Mouse (Mus musculus): ENCODE measurements around the gene Nmnat2. TPM values are rescaled to one million over a fixed set of nuclear protein-coding genes. Genes with fewer than 3 reads are reported as not detected.

The Nmnat2 gene
- polyA plus RNA-seq, 1 experiment from 2014 or later = 11.7 TPM

DNA sequence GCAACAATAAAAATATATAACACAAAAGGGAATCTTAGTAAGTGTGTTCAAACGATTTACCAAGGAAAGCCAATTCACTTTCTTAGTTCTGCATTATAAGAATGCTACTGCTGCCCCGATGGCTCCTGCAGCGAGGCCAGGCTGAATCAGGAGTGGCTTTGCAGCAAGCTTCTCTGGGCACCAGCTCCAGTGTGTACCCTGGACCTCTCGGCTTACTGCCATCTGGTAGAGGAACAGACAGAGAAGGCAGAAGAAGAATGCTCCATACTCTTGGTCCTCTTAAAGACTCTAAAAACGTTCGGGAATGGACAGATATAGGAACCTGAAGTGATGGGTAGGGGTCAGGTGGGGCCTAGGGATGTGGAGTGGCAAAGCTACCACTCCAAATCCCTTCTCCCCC is 53.0 kb downstream of the Nmnat2 start:
- WGBS = 89% methylated on average over 6 of the region's 6 CpGs

DNA sequence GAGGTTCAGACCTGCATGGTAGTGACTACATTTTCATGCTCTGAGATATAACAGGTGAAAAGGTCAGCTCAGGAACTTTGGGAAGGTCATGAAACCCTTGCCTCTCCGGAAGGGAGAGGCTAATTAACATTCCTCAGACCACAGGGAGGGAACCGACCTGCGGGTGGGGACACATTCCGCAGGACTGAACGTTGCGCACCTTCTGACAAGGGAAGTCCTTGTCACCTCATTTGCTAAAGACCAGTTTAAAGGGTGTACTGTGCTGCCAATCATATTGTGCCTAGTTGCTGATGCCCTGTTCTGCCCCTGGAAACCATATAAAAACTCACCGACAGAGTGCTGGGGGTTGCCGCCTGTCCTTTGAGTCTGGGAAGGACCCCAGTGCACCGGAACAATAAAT is 54.5 kb downstream of the Nmnat2 start:
- ATAC-seq (replicated peaks; ENCODE audit: low FRiP score) = no peak
- no peaks in the 10 kb centered on the region for H3K36me3 ChIP-seq (ENCODE audit: control insufficient read depth, insufficient read depth, low read length)
- WGBS = 75% methylated on average over 9 of the region's 9 CpGs

More for the DNA sequence above, 53.0 kb downstream of the Nmnat2 start:
- Histone ChIP-seq H3K9me3 (ENCODE audit: control insufficient read depth, low read length) (no peaks in the 10 kb centered on the region), H3K4me2 (ENCODE audit: low read depth, low read length, severe bottlenecking) (no peak overlapping the region), H3K36me3 (ENCODE audit: control insufficient read depth, insufficient read depth, low read length) (no peaks in the 10 kb centered on the region), H3K9ac (ENCODE audit: low read length) (no peak overlapping the region), H3K4me1 (replicated peaks; ENCODE audit: control insufficient read depth, insufficient read depth, low read length) (no peaks in the 10 kb centered on the region), H3K27ac (ENCODE audit: low read depth, low read length) (no peak overlapping the region), H3K27me3 (ENCODE audit: control insufficient read depth, insufficient read depth, low read length) (peaks cover 3% of the 10 kb centered on the region; the same call in 1 of the 2 replicates), H3K4me3 (ENCODE audit: low read depth, low read length) (no peak overlapping the region)
- DNase-seq (ENCODE audit: low spot score) = no peak
- no peak for ATAC-seq (replicated peaks; ENCODE audit: low FRiP score)

DNA sequence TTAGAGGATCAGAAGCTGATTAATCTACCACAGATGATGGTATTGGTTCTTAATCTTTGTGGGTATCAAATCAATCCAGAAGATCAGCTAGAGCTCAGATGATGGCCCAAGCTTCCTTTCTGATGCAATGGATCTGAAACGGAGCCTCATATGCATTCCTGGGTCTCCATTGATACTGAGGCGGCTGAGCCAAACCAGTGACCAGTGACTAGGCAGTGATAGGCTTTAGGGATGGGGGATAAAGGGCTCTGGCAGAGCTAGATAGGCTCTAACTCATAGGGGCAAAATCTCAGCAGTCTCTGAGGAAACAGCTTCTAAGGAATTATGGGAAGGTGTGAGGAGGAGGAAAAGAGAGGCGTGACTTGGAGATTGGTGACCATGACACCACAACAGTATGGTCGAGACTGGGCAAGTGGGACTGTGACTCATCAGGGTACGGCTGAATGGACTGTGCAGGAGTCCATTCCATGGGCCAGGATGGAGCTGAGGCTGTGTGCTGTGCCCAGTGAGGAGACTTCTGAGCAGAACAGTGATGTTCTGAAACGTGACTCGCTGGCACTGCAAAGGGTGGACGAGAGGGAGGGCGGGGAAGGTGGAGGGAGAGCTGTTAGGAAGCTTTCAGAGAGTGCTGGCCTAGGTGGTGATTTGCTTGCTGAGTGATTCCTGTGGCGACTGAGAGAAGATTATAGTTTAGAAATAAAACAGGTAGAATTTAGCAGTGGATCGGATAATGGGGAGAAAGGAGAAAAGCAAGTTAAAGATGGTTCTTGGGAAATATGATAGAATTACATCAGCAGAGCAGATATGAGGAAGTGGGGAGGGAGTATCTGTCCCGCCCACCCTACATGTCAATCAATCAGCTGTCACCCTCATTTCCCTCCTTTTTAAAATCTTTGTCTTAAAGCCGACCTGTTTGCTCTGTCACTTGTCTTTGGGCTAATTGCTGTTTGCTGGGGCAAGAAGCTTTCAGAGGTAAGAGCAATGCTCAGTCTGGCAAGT is 55.9 kb downstream of the Nmnat2 start:
- Histone ChIP-seq H3K27me3 (ENCODE audit: control insufficient read depth, insufficient read depth, low read length) (peaks cover 9% of the 10 kb centered on the region; the same call in 1 of the 2 replicates), H3K4me1 (replicated peaks; ENCODE audit: control insufficient read depth, insufficient read depth, low read length) (peaks cover 3% of the 10 kb centered on the region; the same call in 1 of the 2 replicates), H3K9ac (ENCODE audit: low read length) (no peak overlapping the region), H3K27ac (ENCODE audit: low read depth, low read length) (no peak overlapping the region), H3K4me3 (ENCODE audit: low read depth, low read length) (no peak overlapping the region), H3K4me2 (ENCODE audit: low read depth, low read length, severe bottlenecking) (no peak overlapping the region), H3K9me3 (ENCODE audit: control insufficient read depth, low read length) (no peaks in the 10 kb centered on the region), H3K36me3 (ENCODE audit: control insufficient read depth, insufficient read depth, low read length) (no peaks in the 10 kb centered on the region)
- no peak for ATAC-seq (replicated peaks; ENCODE audit: low FRiP score)
- 77% methylated on average over 13 of the region's 13 CpGs for WGBS
- no peak for DNase-seq (ENCODE audit: low spot score)

More for the DNA sequence above, 54.5 kb downstream of the Nmnat2 start:
- no peak for DNase-seq (ENCODE audit: low spot score)
- Histone ChIP-seq H3K27me3 (ENCODE audit: control insufficient read depth, insufficient read depth, low read length) (peaks cover 6% of the 10 kb centered on the region; the same call in 1 of the 2 replicates), H3K4me1 (replicated peaks; ENCODE audit: control insufficient read depth, insufficient read depth, low read length) (no peaks in the 10 kb centered on the region), H3K9ac (ENCODE audit: low read length) (no peak overlapping the region), H3K4me2 (ENCODE audit: low read depth, low read length, severe bottlenecking) (no peak overlapping the region), H3K4me3 (ENCODE audit: low read depth, low read length) (no peak overlapping the region), H3K9me3 (ENCODE audit: control insufficient read depth, low read length) (no peaks in the 10 kb centered on the region), H3K27ac (ENCODE audit: low read depth, low read length) (no peak overlapping the region)

DNA sequence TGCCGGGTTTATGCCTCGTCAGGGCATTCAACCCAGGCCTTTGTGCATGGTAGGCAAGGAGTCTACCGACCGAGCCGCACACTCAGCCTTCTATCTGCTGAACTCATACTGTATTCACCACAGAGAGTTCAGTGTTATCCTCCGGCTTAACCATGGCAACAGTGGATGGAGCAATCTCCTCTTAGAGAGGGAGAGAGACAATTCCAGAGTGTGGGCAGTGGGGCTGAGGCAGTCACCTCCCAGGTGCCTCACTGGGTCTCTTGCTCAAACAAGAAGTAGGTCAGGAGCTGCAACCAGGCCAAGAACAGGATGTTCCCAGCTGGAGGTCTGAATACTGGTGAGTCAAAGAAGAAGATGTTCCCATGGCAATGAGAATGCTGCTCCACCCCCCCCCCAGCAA is 56.8 kb downstream of the Nmnat2 start:
- WGBS = 85% methylated on average over 6 of the region's 6 CpGs
- Histone ChIP-seq H3K27me3 (ENCODE audit: control insufficient read depth, insufficient read depth, low read length) (peaks cover 9% of the 10 kb centered on the region; the same call in 1 of the 2 replicates), H3K4me2 (ENCODE audit: low read depth, low read length, severe bottlenecking) (no peak overlapping the region), H3K4me1 (replicated peaks; ENCODE audit: control insufficient read depth, insufficient read depth, low read length) (peaks cover 3% of the 10 kb centered on the region; the same call in 1 of the 2 replicates), H3K36me3 (ENCODE audit: control insufficient read depth, insufficient read depth, low read length) (no peaks in the 10 kb centered on the region), H3K9ac (ENCODE audit: low read length) (no peak overlapping the region), H3K4me3 (ENCODE audit: low read depth, low read length) (no peak overlapping the region), H3K9me3 (ENCODE audit: control insufficient read depth, low read length) (no peaks in the 10 kb centered on the region), H3K27ac (ENCODE audit: low read depth, low read length) (no peak overlapping the region)
- no peak for ATAC-seq (replicated peaks; ENCODE audit: low FRiP score)
- DNase-seq (ENCODE audit: low spot score) = no peak

DNA sequence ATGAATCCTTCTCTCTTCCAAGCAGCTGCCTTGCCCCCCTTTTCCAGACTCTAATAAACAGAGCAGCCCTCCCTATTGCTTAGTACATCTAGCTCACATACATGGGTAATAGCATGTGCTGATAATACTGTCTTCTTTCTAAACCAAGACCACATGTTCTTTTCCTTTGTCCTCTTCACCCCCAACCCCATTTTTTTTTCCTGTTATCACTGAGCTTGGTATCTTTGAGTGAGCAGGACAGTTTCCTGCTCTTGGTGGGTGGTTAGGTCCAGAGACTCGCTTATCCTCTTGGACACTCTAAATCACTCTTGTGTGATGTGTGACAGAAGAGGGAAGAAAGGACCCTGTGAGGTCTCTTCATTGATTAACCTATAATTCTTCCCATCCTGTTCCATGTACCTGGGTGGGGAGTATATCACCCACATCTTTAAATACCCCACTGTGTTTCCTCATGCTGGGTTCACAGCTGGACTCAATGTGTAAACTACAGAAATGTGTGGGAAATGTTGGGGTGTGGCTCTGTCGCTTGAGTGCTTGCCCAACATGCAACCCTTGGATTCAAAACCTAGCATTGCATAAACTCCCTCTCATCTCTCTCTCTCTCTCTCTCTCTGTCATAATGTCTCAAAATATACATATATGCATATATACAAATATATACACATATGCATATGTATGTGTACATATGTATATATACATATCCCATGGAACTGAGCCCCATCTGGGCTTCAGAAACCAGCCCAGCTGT is 58.9 kb downstream of the Nmnat2 start:
- no peak for DNase-seq (ENCODE audit: low spot score)
- Histone ChIP-seq H3K27ac (ENCODE audit: low read depth, low read length) (no peak overlapping the region), H3K27me3 (ENCODE audit: control insufficient read depth, insufficient read depth, low read length) (peaks cover 10% of the 10 kb centered on the region; the same call in 1 of the 2 replicates)

DNA sequence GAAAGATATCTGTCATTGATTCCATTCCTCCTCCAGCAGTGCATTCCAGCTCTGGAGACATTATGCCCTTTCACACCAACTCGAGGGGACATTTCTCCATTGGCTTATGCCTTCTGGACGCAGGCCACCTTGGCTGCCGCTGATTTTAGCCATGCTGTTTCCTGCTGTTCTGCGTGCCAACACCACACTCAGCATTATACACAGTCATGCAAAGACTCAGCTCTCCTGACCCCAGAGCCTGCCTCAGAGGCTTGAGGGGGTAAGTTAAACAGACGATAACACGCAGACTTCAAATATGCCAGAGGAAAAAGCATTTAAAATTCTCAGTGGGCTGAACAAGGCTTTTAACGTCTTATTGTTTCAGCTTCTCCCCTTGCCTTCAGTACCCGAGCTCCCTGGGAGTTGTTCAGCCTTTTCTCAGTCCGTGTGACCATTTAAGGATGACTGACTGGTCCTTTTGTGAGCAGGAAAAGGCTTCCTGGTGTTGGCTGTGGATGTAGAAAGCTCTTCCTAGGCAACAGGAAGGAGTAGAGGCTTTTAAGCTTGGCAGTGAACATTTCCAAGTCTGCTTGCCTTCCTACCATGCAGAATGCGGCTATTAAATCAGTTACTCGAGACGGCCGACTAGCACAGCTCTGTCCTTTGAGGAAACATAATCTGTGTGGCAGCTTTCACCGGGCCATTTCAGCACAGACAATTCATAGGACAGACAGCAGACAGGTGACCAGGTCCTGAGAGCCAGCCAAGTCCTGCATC is 59.8 kb downstream of the Nmnat2 start:
- ATAC-seq (replicated peaks; ENCODE audit: low FRiP score) (no peak), DNase-seq (ENCODE audit: low spot score) (no peak)
- Histone ChIP-seq H3K36me3 (ENCODE audit: control insufficient read depth, insufficient read depth, low read length) (no peaks in the 10 kb centered on the region), H3K4me3 (ENCODE audit: low read depth, low read length) (no peak overlapping the region), H3K4me2 (ENCODE audit: low read depth, low read length, severe bottlenecking) (no peak overlapping the region), H3K27me3 (ENCODE audit: control insufficient read depth, insufficient read depth, low read length) (peaks cover 10% of the 10 kb centered on the region; the same call in 1 of the 2 replicates), H3K4me1 (replicated peaks; ENCODE audit: control insufficient read depth, insufficient read depth, low read length) (peaks cover 3% of the 10 kb centered on the region; the same call in 1 of the 2 replicates), H3K9me3 (ENCODE audit: control insufficient read depth, low read length) (no peaks in the 10 kb centered on the region), H3K27ac (ENCODE audit: low read depth, low read length) (no peak overlapping the region), H3K9ac (ENCODE audit: low read length) (no peak overlapping the region)
- 17% methylated on average over 14 of the region's 14 CpGs for WGBS

More for the DNA sequence above, 58.9 kb downstream of the Nmnat2 start:
- H3K9me3 ChIP-seq (ENCODE audit: control insufficient read depth, low read length) = no peaks in the 10 kb centered on the region
- H3K4me1 ChIP-seq (replicated peaks; ENCODE audit: control insufficient read depth, insufficient read depth, low read length) = peaks cover 3% of the 10 kb centered on the region; the same call in 1 of the 2 replicates
- no peak for ATAC-seq (replicated peaks; ENCODE audit: low FRiP score)
- H3K4me3 ChIP-seq (ENCODE audit: low read depth, low read length) = no peak overlapping the region
- H3K4me2 ChIP-seq (ENCODE audit: low read depth, low read length, severe bottlenecking) = no peak overlapping the region
- no peaks in the 10 kb centered on the region for H3K36me3 ChIP-seq (ENCODE audit: control insufficient read depth, insufficient read depth, low read length)
- 90% methylated on average over 2 of the region's 2 CpGs for WGBS
- no peak overlapping the region for H3K9ac ChIP-seq (ENCODE audit: low read length)

DNA sequence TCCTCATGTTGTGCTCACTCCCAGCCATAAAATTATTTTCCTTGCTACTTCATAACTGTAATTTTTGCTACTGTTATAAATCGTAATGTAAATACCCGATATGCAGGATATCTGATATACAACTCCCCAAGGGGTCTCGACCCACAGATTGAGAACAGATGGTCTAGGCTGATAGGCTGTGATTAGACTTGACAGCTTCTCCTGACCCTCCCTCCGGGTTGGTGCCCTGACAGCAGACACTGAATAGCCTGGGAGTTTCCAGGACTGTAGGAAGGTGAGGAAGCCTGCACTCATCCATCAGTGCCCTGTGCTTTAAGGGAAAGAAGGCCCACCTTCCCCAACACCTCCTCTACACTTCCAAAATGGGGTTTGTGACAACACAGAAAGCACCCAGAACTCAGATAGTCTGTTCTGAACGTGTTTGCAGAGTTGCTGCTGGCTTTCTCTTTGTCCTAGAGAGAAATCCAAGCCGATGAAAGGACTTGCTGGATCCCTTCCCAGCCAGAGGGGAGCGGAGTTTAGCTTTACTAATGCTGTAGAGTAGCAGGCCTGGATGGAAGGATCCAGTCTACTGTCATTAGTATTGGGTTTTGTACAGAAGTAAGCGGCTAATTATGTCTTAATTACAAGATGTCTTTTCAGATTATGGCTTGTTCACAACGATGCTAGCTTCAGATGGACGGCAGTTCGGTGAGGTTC is 61.8 kb downstream of the Nmnat2 start:
- no peak overlapping the region for H3K9ac ChIP-seq (ENCODE audit: low read length)
- H3K9me3 ChIP-seq (ENCODE audit: control insufficient read depth, low read length) = no peaks in the 10 kb centered on the region
- no peak overlapping the region for H3K4me2 ChIP-seq (ENCODE audit: low read depth, low read length, severe bottlenecking)
- H3K4me3 ChIP-seq (ENCODE audit: low read depth, low read length) = no peak overlapping the region
- DNase-seq (ENCODE audit: low spot score) (no peak), ATAC-seq (replicated peaks; ENCODE audit: low FRiP score) (no peak)
- H3K27ac ChIP-seq (ENCODE audit: low read depth, low read length) = no peak overlapping the region
- peaks cover 10% of the 10 kb centered on the region; the same call in 1 of the 2 replicates for H3K27me3 ChIP-seq (ENCODE audit: control insufficient read depth, insufficient read depth, low read length)
- H3K4me1 ChIP-seq (replicated peaks; ENCODE audit: control insufficient read depth, insufficient read depth, low read length) = peaks cover 3% of the 10 kb centered on the region; the same call in 1 of the 2 replicates
- WGBS = 75% methylated on average over 11 of the region's 11 CpGs
- H3K36me3 ChIP-seq (ENCODE audit: control insufficient read depth, insufficient read depth, low read length) = no peaks in the 10 kb centered on the region

All from forebrain, embryonic 11.5 days (tissue).